ENCODE assay signal across 10 mouse cellular contexts in the genomic region with DNA sequence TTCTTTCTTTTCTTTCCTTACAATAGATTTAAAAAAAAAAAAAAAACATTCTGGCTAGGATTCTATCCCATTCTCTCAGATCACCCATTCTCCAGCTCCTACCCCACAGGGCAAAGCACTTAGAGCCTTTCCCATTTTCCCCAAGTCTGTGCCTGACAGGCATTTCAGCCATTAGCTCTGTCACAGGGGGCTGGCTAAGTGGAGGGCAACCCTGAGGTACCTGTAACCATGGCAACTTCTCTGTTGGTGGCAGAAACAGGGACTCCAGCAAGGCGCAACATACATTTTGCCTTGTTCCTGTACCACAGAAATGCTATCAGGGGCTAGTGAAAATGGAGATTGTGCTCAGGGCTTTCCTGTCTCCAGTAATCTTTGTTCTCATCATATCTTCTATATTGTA.
A peak's percentile ranks its signal among the peaks of the same experiment; 100 is the strongest.
DNase-seq lines count a peak whose midpoint lies in the region; ATAC-seq lines count a peak whose summit lies in the region.
"Had no signal": no experiment of that assay in that cellular context is flagged by ENCODE, and none has a peak within 500 bp of the region (broad histone marks: within the 10 kb centered on the region; RNA-seq: fewer than 3 reads in every experiment).

No protein-coding gene starts in this region.

- 7% methylated on average over 1 of the region's 1 CpGs for WGBS in forebrain, embryonic 12.5 days
- 8% methylated on average over 1 of the region's 1 CpGs for WGBS in hindbrain, embryonic 15.5 days
- 10% methylated on average over 1 of the region's 1 CpGs for WGBS in neural tube, embryonic 12.5 days

- H3K4me1 ChIP-seq in forebrain, embryonic 12.5 days, result peaks cover 39% of the 10 kb centered on the region
- peaks cover 20% of the 10 kb centered on the region for H3K4me1 ChIP-seq in hindbrain, embryonic 15.5 days (replicated peaks)
- peaks cover 4% of the 10 kb centered on the region; the same call in 1 of the 2 replicates for H3K4me1 ChIP-seq in neural tube, embryonic 12.5 days

- H3K36me3 ChIP-seq in forebrain, embryonic 12.5 days (replicated peaks), result 0 out of 2 replicates have a peak, but pooled peaks cover 5% of the 10 kb centered on the region
- no peaks in the 10 kb centered on the region for H3K36me3 ChIP-seq in hindbrain, embryonic 15.5 days
- no peaks in the 10 kb centered on the region for H3K36me3 ChIP-seq in neural tube, embryonic 12.5 days

- no peak overlapping the region for H3K4me2 ChIP-seq in forebrain, embryonic 12.5 days
- H3K4me2 ChIP-seq in hindbrain, embryonic 15.5 days, result no peak overlapping the region
- H3K4me2 ChIP-seq in neural tube, embryonic 12.5 days (replicated peaks), result no peak overlapping the region

- H3K4me3 ChIP-seq in forebrain, embryonic 12.5 days (replicated peaks), result no peak overlapping the region
- H3K4me3 ChIP-seq in hindbrain, embryonic 15.5 days, result no peak overlapping the region
- H3K4me3 ChIP-seq in neural tube, embryonic 12.5 days, result no peak overlapping the region

- peak; percentile 80 for DNase-seq in embryo, embryonic 10.5 days (ENCODE audit: low spot score)
- no peak for DNase-seq in adrenal gland, adult 18-20 months (ENCODE audit: low spot score in 2 of 2)
- no peak for DNase-seq in cerebellum, postnatal 14 days
- DNase-seq: adrenal gland, adult 8-10 months; kidney, postnatal 25 days; lung, postnatal 10 days had no signal

- peak; percentile 91 for ATAC-seq in forebrain, embryonic 12.5 days (ENCODE audit: low FRiP score)
- peak; percentile 79 for ATAC-seq in hindbrain, embryonic 15.5 days (ENCODE audit: low FRiP score, low read depth)
- peak; percentile 78 for ATAC-seq in neural tube, embryonic 12.5 days (ENCODE audit: low FRiP score, low read depth)
- ATAC-seq in erythroblast, adult 5-6 weeks (replicated peaks; ENCODE audit: low FRiP score, poor library complexity, severe bottlenecking), result no peak

- H3K9ac ChIP-seq in forebrain, embryonic 12.5 days, result no peak overlapping the region
- no peak overlapping the region for H3K9ac ChIP-seq in hindbrain, embryonic 15.5 days
- no peak overlapping the region for H3K9ac ChIP-seq in neural tube, embryonic 12.5 days

- H3K27ac ChIP-seq in forebrain, embryonic 12.5 days, result peak overlapping the region; percentile 81
- peak overlapping the region; percentile 18 for H3K27ac ChIP-seq in hindbrain, embryonic 15.5 days (replicated peaks)
- H3K27ac ChIP-seq in neural tube, embryonic 12.5 days, result no peak overlapping the region

- no peaks in the 10 kb centered on the region for H3K27me3 ChIP-seq in forebrain, embryonic 12.5 days
- H3K27me3 ChIP-seq in hindbrain, embryonic 15.5 days, result no peaks in the 10 kb centered on the region
- no peaks in the 10 kb centered on the region for H3K27me3 ChIP-seq in neural tube, embryonic 12.5 days (replicated peaks)

- H3K9me3 ChIP-seq in forebrain, embryonic 12.5 days, result no peaks in the 10 kb centered on the region
- H3K9me3 ChIP-seq in hindbrain, embryonic 15.5 days, result no peaks in the 10 kb centered on the region
- H3K9me3 ChIP-seq in neural tube, embryonic 12.5 days, result no peaks in the 10 kb centered on the region
